Mouse (Mus musculus) embryonic facial prominence, embryonic 14.5 days (tissue): ENCODE results near the gene Lmna. TPM values are rescaled to one million over a fixed set of nuclear protein-coding genes. Genes with fewer than 3 reads are reported as not detected.

ENCODE experiments used
- ATAC-seq: fragments of 200-750 bp; cut with Nextera tagmentation; 2 replicates; pipeline ENCODE4 v1.8.0; 2017; ENCODE audit warnings: low read depth, moderate number of reproducible peaks, moderate TSS enrichment
- DNase-seq: peaks from one replicate; pipeline ENCODE4 v3.0.0-alpha.2; 2015; ENCODE audit warnings: low spot score
- H3K27ac ChIP-seq: fragments of 300-500 bp; sonication (generic); replicated peaks from 2 replicates; pipeline ENCODE4 v1.5.1; 2014; ENCODE audit warnings: low read depth, mild to moderate bottlenecking, low read length, moderate library complexity
- H3K27me3 ChIP-seq: fragments of 300-500 bp; sonication (generic); replicated peaks from 2 replicates; pipeline ENCODE4 v1.6.1; 2014; ENCODE audit warnings: low read length; ENCODE audit not compliant: control insufficient read depth, insufficient read depth
- H3K36me3 ChIP-seq: fragments of 300-500 bp; sonication (generic); 2 replicates; pipeline ENCODE4 v1.6.1; 2014; ENCODE audit warnings: low read length, mixed read lengths; ENCODE audit not compliant: control insufficient read depth, insufficient read depth
- H3K4me1 ChIP-seq: fragments of 300-500 bp; sonication (generic); 2 replicates; pipeline ENCODE4 v1.6.1; 2014; ENCODE audit warnings: antibody characterized with exemption, low read length; ENCODE audit not compliant: control insufficient read depth, insufficient read depth
- H3K4me2 ChIP-seq: fragments of 300-500 bp; sonication (generic); 2 replicates; pipeline ENCODE4 v1.6.1; 2014; ENCODE audit warnings: low read depth, mild to moderate bottlenecking, low read length, moderate library complexity, mixed read lengths
- H3K4me3 ChIP-seq: fragments of 300-500 bp; sonication (generic); 2 replicates; pipeline ENCODE4 v1.5.1; 2014; ENCODE audit warnings: low read depth, mild to moderate bottlenecking, low read length
- H3K9ac ChIP-seq: fragments of 300-500 bp; sonication (generic); 2 replicates; pipeline ENCODE4 v1.6.1; 2014; ENCODE audit warnings: low read depth, mild to moderate bottlenecking, low read length, moderate library complexity, mixed read lengths
- H3K9me3 ChIP-seq: fragments of 300-500 bp; sonication (generic); 2 replicates; pipeline ENCODE4 v1.6.1; 2016; ENCODE audit warnings: low read length; ENCODE audit not compliant: control insufficient read depth
- WGBS: fragments of 180-500 bp; shearing (Covaris S2); extraction: QIAGEN DNeasy Blood & Tissue Kit; methylation state at CpG from one replicate; pipeline ENCODE4 v1.1.7; 2014; 5-methylcytosine and 5-hydroxymethylcytosine counted together
- polyA plus RNA-seq: library from polyadenylated mRNA; unstranded; fragments of >200 nt; fragmentation: Nextera tagmentation; extraction: Ambion mirVana; gene quantifications from 2 replicates; pipeline ENCODE4 v1.2.1, GENCODE M21; 2014

Lmna gene
- polyA plus RNA-seq, 1 experiment from 2014 or later = 482 TPM

DNA sequence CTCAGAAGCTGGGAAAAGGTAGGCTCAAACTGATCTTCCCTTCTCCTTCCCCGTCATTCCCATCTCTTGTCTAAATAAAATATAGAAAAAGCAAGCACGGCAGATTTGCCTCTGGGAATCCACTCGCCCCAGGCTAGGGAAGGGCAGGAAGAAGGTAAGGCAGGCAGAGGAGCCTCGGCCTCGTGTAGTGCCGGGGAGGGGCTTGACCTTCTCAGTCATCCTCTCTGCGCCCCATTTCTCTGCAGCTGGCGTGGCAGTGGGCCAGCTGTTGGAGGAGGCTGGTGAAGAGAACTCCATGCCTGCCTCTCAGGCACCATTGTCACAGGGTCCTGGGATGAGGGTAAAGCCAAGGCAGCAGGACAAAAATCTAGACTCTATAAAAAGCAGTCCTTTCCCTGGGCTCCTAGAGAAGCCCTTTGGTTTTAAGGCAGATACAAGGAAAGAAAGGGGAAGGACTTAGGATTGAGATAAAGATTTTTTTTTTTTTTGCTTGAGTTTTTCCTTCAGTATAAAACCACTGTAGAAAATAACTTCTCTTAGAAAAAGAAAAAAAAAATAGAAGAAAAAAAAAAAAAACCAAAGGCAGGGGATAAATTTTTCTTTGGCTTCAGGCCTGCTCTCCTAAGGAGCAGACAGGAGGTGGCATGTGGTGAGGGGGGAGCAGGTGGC lies 28.2 kb downstream of the Lmna start:
- DNase-seq = no peak
- Histone ChIP-seq H3K36me3 (peaks cover 59% of the 10 kb centered on the region), H3K27me3 (peaks cover 7% of the 10 kb centered on the region; the same call in 1 of the 2 replicates), H3K4me3 (no peak overlapping the region), H3K9me3 (no peaks in the 10 kb centered on the region), H3K9ac (no peak overlapping the region), H3K27ac (no peak overlapping the region), H3K4me1 (no peaks in the 10 kb centered on the region; the same call in 1 of the 2 replicates), H3K4me2 (no peak overlapping the region)
- WGBS = 42% methylated on average over 8 of the region's 8 CpGs
- ATAC-seq = no peak

DNA sequence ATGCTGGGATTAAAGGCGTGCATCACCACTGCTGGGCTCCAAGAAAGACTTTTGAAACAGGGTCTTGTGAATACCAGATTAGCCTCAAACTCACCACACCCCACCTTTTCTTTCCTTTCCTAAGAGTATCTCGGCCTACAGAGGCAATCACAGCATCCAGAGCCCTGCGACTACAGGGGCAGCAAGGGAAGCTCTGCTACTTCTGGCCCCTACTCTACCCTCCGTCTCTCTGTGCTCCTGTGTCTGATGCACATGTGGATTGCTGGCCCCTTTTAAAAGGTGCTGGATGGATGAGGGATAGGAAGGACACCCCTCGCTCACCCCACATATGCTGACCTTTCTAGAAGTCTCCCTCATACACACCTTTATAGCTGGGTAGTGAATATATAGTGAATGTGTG lies 29.1 kb downstream of the Lmna start:
- H3K36me3 ChIP-seq = peaks cover 51% of the 10 kb centered on the region
- H3K4me1 ChIP-seq = no peaks in the 10 kb centered on the region; the same call in 1 of the 2 replicates
- H3K9ac ChIP-seq = no peak overlapping the region
- no peak overlapping the region for H3K27ac ChIP-seq
- 94% methylated on average over 5 of the region's 5 CpGs for WGBS
- H3K4me2 ChIP-seq = no peak overlapping the region
- DNase-seq (no peak), ATAC-seq (no peak)
- H3K27me3 ChIP-seq = no peaks in the 10 kb centered on the region; the same call in 1 of the 2 replicates
- no peaks in the 10 kb centered on the region for H3K9me3 ChIP-seq
- H3K4me3 ChIP-seq = no peak overlapping the region

DNA sequence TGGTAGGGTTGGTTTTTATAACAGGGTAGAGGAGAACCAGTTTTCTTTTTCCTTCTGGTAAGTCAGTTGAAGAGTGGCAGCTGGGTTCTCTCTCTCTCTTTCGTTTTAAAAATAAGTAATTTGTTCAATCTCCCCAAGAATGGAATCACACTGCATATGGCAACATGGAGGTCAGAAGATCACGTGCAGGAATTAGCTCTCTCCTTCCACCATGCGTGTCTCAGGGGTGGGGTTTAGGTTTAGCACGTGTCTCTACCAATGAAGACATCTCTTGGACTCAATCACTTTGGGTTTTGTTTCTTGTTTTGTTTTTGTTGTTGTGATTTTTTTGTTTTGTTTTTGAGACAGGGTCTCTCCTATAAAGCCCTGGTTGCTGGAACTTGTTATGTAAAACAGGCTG lies 29.9 kb downstream of the Lmna start:
- no peaks in the 10 kb centered on the region; the same call in 1 of the 2 replicates for H3K4me1 ChIP-seq
- H3K27ac ChIP-seq = no peak overlapping the region
- H3K9me3 ChIP-seq = no peaks in the 10 kb centered on the region
- no peak overlapping the region for H3K4me3 ChIP-seq
- no peaks in the 10 kb centered on the region for H3K27me3 ChIP-seq
- no peak for ATAC-seq
- no peak overlapping the region for H3K4me2 ChIP-seq
- WGBS = 86% methylated on average over 4 of the region's 4 CpGs
- no peak for DNase-seq
- no peak overlapping the region for H3K9ac ChIP-seq
- peaks cover 43% of the 10 kb centered on the region for H3K36me3 ChIP-seq

DNA sequence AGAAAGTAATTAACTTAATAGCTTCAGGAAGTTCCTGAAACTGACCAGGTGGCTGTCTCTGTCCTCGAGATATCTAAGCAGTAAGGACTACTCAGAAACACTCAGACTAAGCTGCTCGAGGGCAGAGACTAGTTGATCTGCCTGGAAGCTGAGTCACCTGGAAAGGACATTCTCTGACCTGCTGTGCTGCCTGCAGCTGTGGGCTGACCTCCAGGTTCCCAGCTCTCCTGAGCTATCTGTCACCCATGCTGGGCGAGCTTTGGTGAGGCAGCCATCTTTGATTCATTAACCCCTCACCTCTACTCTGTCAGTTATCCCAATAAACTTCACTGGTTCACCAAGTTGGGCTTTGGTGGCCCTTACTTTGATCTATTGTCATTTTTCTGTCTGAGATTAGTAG lies 30.6 kb downstream of the Lmna start:
- Histone ChIP-seq H3K27me3 (no peaks in the 10 kb centered on the region), H3K36me3 (peaks cover 36% of the 10 kb centered on the region), H3K4me1 (no peaks in the 10 kb centered on the region; the same call in 1 of the 2 replicates), H3K4me3 (no peak overlapping the region), H3K27ac (no peak overlapping the region), H3K4me2 (no peak overlapping the region), H3K9me3 (no peaks in the 10 kb centered on the region), H3K9ac (no peak overlapping the region)
- ATAC-seq = no peak
- 47% methylated on average over 3 of the region's 3 CpGs for WGBS
- no peak for DNase-seq

DNA sequence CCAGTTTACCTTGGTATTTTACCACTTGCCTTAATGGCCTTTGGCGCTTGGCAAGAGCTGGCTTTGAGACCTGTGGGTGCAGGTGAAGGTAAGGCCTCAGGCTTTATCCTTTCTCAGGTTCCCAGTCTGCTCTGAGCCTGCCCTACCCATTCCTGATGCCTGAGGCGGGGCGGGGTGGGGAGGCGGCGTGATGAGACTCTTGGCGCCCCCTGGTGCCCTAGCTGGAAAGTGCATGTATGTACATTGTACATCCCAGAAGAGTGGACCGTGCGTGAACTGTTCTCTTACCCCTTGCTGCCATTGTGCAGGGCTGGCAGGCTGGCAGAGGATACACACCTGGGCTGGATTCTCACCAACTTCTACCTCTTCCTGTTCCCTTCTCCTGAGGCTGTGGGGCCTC lies 32.0 kb downstream of the Lmna start:
- 1% methylated on average over 8 of the region's 8 CpGs for WGBS
- H3K4me3 ChIP-seq = no peak overlapping the region
- no peak overlapping the region for H3K4me2 ChIP-seq
- H3K27me3 ChIP-seq = no peaks in the 10 kb centered on the region
- no peaks in the 10 kb centered on the region for H3K9me3 ChIP-seq
- no peak overlapping the region for H3K9ac ChIP-seq
- peaks cover 23% of the 10 kb centered on the region for H3K36me3 ChIP-seq
- DNase-seq = peak; percentile 80
- no peak overlapping the region; the same call in 1 of the 2 replicates for H3K27ac ChIP-seq
- peak; percentile 86 for ATAC-seq
- no peaks in the 10 kb centered on the region; the same call in 1 of the 2 replicates for H3K4me1 ChIP-seq

DNA sequence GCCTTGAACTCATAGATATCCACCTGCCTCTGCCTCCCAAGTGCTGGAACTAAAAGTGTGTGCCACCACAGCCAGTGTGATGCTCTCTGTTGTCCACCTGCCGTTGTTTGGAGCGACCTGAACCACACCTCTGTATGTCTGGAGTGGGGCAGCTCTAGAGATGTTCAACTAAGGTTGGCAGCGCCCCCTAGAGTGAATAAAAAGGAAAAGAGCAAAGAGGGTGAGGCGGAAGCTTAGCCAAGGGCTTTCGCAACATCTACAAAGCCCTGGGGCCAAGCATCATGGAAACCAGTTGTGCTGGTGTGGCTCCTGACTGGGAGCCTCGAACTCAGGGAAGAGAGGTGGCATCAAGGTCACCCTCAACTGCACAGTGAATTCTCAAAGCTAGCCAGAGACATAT lies 33.4 kb downstream of the Lmna start:
- H3K27ac ChIP-seq = no peak overlapping the region
- H3K4me2 ChIP-seq = no peak overlapping the region
- no peak for DNase-seq
- no peak for ATAC-seq
- H3K9ac ChIP-seq = no peak overlapping the region
- H3K4me3 ChIP-seq = no peak overlapping the region
- no peaks in the 10 kb centered on the region; the same call in 1 of the 2 replicates for H3K4me1 ChIP-seq
- H3K9me3 ChIP-seq = no peaks in the 10 kb centered on the region
- 64% methylated on average over 6 of the region's 6 CpGs for WGBS
- no peaks in the 10 kb centered on the region for H3K27me3 ChIP-seq
- H3K36me3 ChIP-seq = peaks cover 9% of the 10 kb centered on the region; the same call in 1 of the 2 replicates

DNA sequence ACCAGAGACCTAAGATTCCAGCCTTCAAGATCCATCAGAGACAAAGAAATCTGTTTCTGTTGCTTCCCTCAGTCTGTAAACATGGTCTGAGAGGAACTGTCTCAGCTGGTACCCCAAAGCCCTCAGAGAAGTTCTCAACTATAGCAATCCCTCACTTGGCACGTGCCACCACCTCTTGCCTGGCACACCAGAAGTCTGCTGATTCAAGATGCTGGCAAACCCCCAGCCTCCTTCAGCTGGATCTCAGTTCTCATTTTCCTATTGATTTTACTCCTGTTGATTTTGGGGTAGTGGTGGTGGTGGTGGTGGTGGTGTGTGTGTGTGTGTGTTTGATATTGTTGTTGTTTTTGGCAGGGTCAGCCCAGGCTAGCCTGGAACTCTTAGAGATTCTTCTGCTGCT lies 36.2 kb downstream of the Lmna start:
- no peaks in the 10 kb centered on the region for H3K27me3 ChIP-seq
- H3K4me2 ChIP-seq = no peak overlapping the region
- H3K9me3 ChIP-seq = no peaks in the 10 kb centered on the region
- DNase-seq (no peak), ATAC-seq (no peak)
- no peaks in the 10 kb centered on the region; the same call in 1 of the 2 replicates for H3K4me1 ChIP-seq
- no peak overlapping the region for H3K9ac ChIP-seq
- H3K27ac ChIP-seq = peak overlapping the region; percentile 75
- no peaks in the 10 kb centered on the region for H3K36me3 ChIP-seq
- no peak overlapping the region for H3K4me3 ChIP-seq
- 100% methylated on average over 1 of the region's 1 CpGs for WGBS

DNA sequence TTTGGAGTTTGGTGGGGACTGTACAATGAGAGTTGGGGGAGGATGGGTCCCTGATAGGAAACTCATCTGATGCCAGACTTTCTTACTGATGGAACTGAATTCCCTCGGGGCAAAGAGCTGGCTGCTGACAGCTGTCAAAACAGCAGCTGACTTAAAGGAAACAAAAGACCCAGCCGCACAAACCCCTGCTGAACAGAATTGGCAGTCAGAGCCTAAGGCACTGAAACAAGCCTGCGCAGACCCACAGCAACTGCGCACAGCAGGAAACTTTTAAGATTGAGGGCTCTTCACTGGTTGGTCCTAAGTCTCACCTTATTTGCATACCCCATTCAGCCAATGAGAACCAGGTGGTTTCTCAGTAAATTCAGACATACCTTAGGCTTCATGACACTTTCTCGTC lies 36.7 kb downstream of the Lmna start:
- no peak overlapping the region for H3K9ac ChIP-seq
- ATAC-seq = peak; percentile 67
- WGBS = 7% methylated on average over 5 of the region's 5 CpGs
- no peaks in the 10 kb centered on the region for H3K27me3 ChIP-seq
- DNase-seq = peak; percentile 92
- no peaks in the 10 kb centered on the region for H3K36me3 ChIP-seq
- peak overlapping the region; percentile 75 for H3K27ac ChIP-seq
- H3K4me2 ChIP-seq = no peak overlapping the region
- H3K4me3 ChIP-seq = no peak overlapping the region
- H3K9me3 ChIP-seq = no peaks in the 10 kb centered on the region
- H3K4me1 ChIP-seq = no peaks in the 10 kb centered on the region; the same call in 1 of the 2 replicates

DNA sequence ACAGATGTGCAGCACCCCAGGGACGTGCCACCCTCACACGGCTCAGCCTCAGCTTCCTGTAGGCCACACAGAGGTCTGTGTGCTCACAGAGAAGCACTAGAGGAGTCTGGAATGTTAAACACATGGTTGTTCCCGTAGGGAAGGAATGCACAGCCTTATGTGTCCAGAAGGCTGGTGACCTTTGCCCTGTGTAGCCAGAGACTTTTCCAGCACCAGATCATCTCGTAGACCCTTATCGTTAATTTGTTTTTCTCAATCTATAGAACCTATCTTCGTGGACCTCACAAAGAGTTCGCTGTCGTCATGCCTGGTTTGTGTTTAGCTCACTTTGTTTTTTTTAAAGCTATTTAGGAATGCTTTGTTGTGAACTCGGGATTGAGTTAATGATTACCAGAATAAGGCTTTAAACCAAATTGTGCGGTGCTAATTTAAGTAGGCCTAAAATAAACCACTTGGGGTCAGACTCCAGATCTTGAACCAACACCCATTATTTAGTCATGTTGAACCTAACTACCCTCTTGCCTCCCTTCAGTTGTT lies 38.7 kb downstream of the Lmna start:
- no peaks in the 10 kb centered on the region for H3K27me3 ChIP-seq
- ATAC-seq (no peak), DNase-seq (no peak)
- 25% methylated on average over 10 of the region's 10 CpGs for WGBS
- no peak overlapping the region for H3K4me3 ChIP-seq
- H3K9ac ChIP-seq = no peak overlapping the region
- H3K27ac ChIP-seq = no peak overlapping the region
- no peaks in the 10 kb centered on the region for H3K9me3 ChIP-seq
- H3K36me3 ChIP-seq = no peaks in the 10 kb centered on the region
- no peaks in the 10 kb centered on the region for H3K4me1 ChIP-seq
- H3K4me2 ChIP-seq = no peak overlapping the region
